Mouse (Mus musculus): ENCODE data around the gene Idua.

The Idua gene

GRCm38 (mm10) chr5:108718051-108718450 is 57.9 kb downstream of the Idua start:
- DNase-seq (ENCODE audit: low spot score in 2 of 2), result peak; percentile 17 to 42

DNA sequence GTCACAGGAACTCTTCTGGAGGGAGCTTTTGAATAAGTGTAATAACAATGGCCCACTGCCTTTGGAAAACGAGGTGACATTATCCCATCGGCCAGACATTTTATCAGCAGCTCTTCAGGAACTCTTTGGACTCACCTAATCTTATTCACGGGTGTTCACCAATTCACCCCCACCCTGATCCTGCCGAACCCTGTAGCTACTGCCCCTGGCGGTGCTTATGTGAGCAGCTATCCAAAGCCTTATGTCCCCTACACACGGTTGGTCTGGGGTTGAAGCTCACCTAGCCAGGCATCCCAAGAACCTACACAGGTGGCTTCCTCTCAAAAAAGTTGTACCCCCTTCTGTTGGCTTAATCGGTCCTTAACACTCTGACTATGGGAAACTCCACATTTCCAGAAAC is 59.6 kb downstream of the Idua start:
- no peak for DNase-seq (ENCODE audit: low spot score in 2 of 2)

DNA sequence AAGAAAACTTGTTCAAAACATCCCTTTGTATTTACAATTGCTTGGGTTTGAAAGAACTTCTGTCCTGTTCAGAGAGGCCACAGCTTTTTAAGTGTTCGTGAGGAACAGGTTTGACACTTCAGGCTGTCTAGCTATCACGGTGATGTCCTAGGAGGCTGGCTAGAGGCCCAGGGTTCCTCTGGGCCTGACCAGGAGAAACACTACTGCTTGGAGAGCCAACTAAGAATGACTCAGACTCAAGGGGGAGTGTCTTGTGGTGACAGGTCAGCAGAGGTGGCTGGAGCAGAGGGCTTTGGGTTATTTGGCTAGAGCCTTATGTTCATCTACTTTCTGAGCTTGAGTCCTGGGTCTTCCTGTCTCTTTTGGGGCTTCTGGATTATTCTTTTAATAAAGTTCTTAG is 63.9 kb downstream of the Idua start:
- DNase-seq (ENCODE audit: low spot score in 2 of 2), result no peak

DNA sequence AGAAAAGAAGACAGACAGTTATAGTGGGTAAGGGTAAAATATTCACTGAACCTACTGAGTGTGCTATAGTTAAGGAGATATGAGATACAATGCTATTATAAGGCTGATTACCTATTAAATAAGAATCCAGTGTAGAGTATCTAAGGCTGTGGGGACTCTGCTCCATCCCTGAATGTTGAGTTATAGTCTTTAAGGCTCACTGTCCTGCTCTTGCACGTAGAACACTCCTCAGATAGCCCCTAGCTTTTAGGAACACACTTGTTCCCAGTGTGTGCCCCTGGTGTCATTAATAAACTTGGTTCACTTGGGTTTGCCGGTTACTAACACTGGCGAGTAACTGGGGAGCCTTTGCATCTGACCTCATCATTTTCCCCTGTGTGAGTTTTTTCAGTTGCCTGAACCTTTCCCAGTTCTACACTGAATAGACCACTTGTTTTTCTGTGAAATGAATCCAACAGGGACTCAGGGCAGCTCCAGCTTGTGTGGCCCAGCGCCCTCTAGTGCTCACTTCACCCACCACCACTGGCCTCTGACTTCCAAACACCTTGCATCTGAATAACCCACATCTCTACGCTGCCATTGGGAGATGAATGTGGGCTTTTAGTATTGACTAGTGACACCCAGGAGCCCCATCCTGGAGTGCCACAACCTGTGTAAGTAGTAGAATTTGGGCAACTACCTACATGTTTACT is 66.6 kb downstream of the Idua start:
- DNase-seq (ENCODE audit: low spot score in 2 of 2), result peak; percentile 50 to 76

GRCm38 (mm10) chr5:108727425-108727824 is 67.3 kb downstream of the Idua start:
- DNase-seq (ENCODE audit: low spot score in 2 of 2), result no peak

Measured in cerebellum, postnatal 4 days (tissue).